Mouse (Mus musculus) heart, embryonic 14.5 days (tissue): ENCODE measurements around the gene Casp1. TPM values are rescaled to one million over a fixed set of nuclear protein-coding genes. Genes with fewer than 3 reads are reported as not detected.

ENCODE experiments used
- ATAC-seq: fragments of 200-750 bp; cut with Nextera tagmentation; 2 replicates; pipeline ENCODE4 v1.8.0; 2017; ENCODE audit warnings: low read depth, moderate TSS enrichment; ENCODE audit not compliant: insufficient number of reproducible peaks, insufficient read depth, low FRiP score
- H3K27ac ChIP-seq, 2 experiments: fragments of 200-500 bp in 1 of 2; fragments of 300-500 bp in 1 of 2; sonication (generic) in 1 of 2; replicated peaks in 1 of 2; 2 replicates each; pipeline ENCODE4 v1.5.1; 2012 to 2014; ENCODE audit warnings: low read depth in 2 of 2, low read length in 2 of 2, control low read depth in 1 of 2, mild to moderate bottlenecking in 1 of 2, mixed read lengths in 1 of 2; ENCODE audit not compliant: control insufficient read depth in 1 of 2, insufficient read depth in 1 of 2
- H3K27me3 ChIP-seq: fragments of 300-500 bp; sonication (generic); 2 replicates; pipeline ENCODE4 v1.6.1; 2014; ENCODE audit warnings: mild to moderate bottlenecking, low read length, control low read depth; ENCODE audit not compliant: control insufficient read depth, insufficient read depth
- H3K36me3 ChIP-seq: fragments of 300-500 bp; sonication (generic); 2 replicates; pipeline ENCODE4 v1.6.1; 2014; ENCODE audit warnings: mild to moderate bottlenecking, control low read depth, low read length, mixed read lengths; ENCODE audit not compliant: control insufficient read depth, insufficient read depth
- H3K4me1 ChIP-seq, 2 experiments: fragments of 200-500 bp in 1 of 2; fragments of 300-500 bp in 1 of 2; sonication (generic) in 1 of 2; 2 replicates each; pipeline ENCODE4 v1.6.1; 2012 to 2014; ENCODE audit warnings: low read length in 2 of 2, control low read depth in 1 of 2, mixed read lengths in 1 of 2; ENCODE audit not compliant: control insufficient read depth in 2 of 2, insufficient read depth in 2 of 2
- H3K4me2 ChIP-seq: fragments of 300-500 bp; sonication (generic); 2 replicates; pipeline ENCODE4 v1.6.1; 2014; ENCODE audit warnings: mild to moderate bottlenecking, low read length
- H3K4me3 ChIP-seq, 2 experiments: fragments of 200-500 bp in 1 of 2; fragments of 300-500 bp in 1 of 2; sonication (generic) in 1 of 2; 2 replicates each; pipeline ENCODE4 v1.5.1; 2012 to 2014; ENCODE audit warnings: low read length in 2 of 2, mild to moderate bottlenecking in 2 of 2, control low read depth in 1 of 2, low read depth in 1 of 2, moderate library complexity in 1 of 2; ENCODE audit not compliant: control insufficient read depth in 1 of 2, insufficient read depth in 1 of 2
- H3K9ac ChIP-seq: fragments of 300-500 bp; sonication (generic); 2 replicates; pipeline ENCODE4 v1.6.1; 2014; ENCODE audit warnings: mild to moderate bottlenecking, low read length
- H3K9me3 ChIP-seq: fragments of 300-500 bp; sonication (generic); 2 replicates; pipeline ENCODE4 v1.6.1; 2016; ENCODE audit warnings: low read length, control low read depth; ENCODE audit not compliant: control insufficient read depth
- WGBS: fragments of 180-500 bp; shearing (Covaris S2); extraction: QIAGEN DNeasy Blood & Tissue Kit; methylation state at CpG from one replicate; pipeline ENCODE4 v1.1.7; 2014; 5-methylcytosine and 5-hydroxymethylcytosine counted together
- polyA plus RNA-seq: library from polyadenylated mRNA; unstranded; fragments of >200 nt; fragmentation: Nextera tagmentation; extraction: Ambion mirVana; gene quantifications from 2 replicates; pipeline ENCODE4 v1.2.1, GENCODE M21; 2014

Casp1 gene
- polyA plus RNA-seq, 1 experiment from 2014 or later, result 0.61 TPM

- H3K36me3 ChIP-seq, result no peaks in the 10 kb centered on the region
- H3K9ac ChIP-seq, result no peak overlapping the region
- ATAC-seq, result no peak
- no peaks in the 10 kb centered on the region for H3K9me3 ChIP-seq
- H3K4me3 ChIP-seq, result no peak overlapping the region
- WGBS, result 63% methylated on average over 2 of the region's 2 CpGs
- H3K27ac ChIP-seq, result no peak overlapping the region
- H3K4me1 ChIP-seq, result no peaks in the 10 kb centered on the region
- H3K4me2 ChIP-seq, result no peak overlapping the region
- H3K27me3 ChIP-seq, result no peaks in the 10 kb centered on the region
These were observed 1.7 kb upstream of the Casp1 start for GRCm38 (mm10) chr9:5296354-5297237.

GRCm38 (mm10) chr9:5299132-5299381, 740 bp downstream of the Casp1 start:
- no peaks in the 10 kb centered on the region for H3K4me1 ChIP-seq
- no peaks in the 10 kb centered on the region for H3K36me3 ChIP-seq
- 85% methylated on average over 2 of the region's 2 CpGs for WGBS
- H3K27ac ChIP-seq, result no peak overlapping the region
- H3K27me3 ChIP-seq, result no peaks in the 10 kb centered on the region
- no peak overlapping the region for H3K9ac ChIP-seq
- no peak for ATAC-seq
- H3K9me3 ChIP-seq, result no peaks in the 10 kb centered on the region
- no peak overlapping the region for H3K4me2 ChIP-seq
- no peak overlapping the region for H3K4me3 ChIP-seq

GRCm38 (mm10) chr9:5308561-5308960, 10.2 kb downstream of the Casp1 start, which contains the start of gene Casp4:
Gene Casp4 (plus strand): TSS chr9:5308828.
- H3K9ac ChIP-seq, result no peak within 1 kb of the TSS
- no peak for ATAC-seq
- H3K9me3 ChIP-seq, result no peaks in the 10 kb centered on the region
- no peaks in the 10 kb centered on the region for H3K4me1 ChIP-seq
- no peak within 1 kb of the TSS for H3K27ac ChIP-seq
- H3K27me3 ChIP-seq, result no peaks in the 10 kb centered on the region
- WGBS, result 39% methylated on average over 5 of the region's 5 CpGs
- peak within 1 kb of the TSS; percentile 46 for H3K4me2 ChIP-seq
- H3K36me3 ChIP-seq, result no peaks in the 10 kb centered on the region
- H3K4me3 ChIP-seq, result peak within 1 kb of the TSS; percentile 15 to 24; a peak in 2 of 4 replicates

DNA sequence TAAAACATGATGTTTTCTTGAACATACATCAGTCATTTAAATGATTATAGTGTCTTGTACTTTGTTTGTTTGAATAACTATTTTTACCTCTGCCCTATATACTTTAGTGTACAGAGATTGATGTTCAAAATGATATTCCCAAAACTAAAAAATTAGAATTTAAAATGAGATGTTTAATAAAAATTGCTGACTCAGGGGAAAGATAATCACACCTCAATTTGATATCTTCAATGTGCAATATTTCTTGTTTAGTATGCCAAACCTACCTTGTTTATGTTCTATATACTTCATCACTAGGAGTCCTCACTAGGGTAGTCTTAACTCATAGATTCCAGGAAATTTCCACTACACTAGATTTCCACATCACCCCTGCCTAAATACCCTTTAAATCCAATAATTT, 11.8 kb downstream of the Casp1 start:
- Histone ChIP-seq H3K4me3 (no peak overlapping the region), H3K4me1 (no peaks in the 10 kb centered on the region), H3K27me3 (no peaks in the 10 kb centered on the region), H3K27ac (no peak overlapping the region), H3K36me3 (no peaks in the 10 kb centered on the region), H3K9ac (no peak overlapping the region), H3K9me3 (no peaks in the 10 kb centered on the region), H3K4me2 (no peak overlapping the region)
- ATAC-seq, result no peak

DNA sequence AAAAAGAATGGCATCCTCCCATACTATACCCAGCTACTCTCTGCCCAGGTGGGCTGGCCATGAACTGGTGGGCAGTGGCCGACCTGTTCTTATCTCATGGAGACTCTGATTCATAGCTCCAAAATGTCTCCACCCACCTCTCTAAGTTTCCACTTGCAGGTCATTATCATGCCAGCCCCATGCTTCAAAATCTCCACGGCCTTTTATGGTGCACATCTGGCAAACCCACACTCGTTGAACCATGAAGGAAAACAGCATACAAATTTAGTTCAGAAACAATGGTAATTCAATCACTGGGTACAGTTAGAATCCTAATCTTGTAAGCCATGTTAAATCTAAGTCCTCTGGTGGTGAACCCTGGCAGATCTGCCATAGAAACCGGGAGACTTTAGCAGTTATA, 13.1 kb downstream of the Casp1 start:
- Histone ChIP-seq H3K4me3 (no peak overlapping the region), H3K4me1 (no peaks in the 10 kb centered on the region), H3K4me2 (no peak overlapping the region), H3K27ac (no peak overlapping the region), H3K36me3 (no peaks in the 10 kb centered on the region), H3K9me3 (no peaks in the 10 kb centered on the region), H3K27me3 (no peaks in the 10 kb centered on the region), H3K9ac (no peak overlapping the region)
- 54% methylated on average over 4 of the region's 4 CpGs for WGBS
- no peak for ATAC-seq

- Histone ChIP-seq H3K27ac (no peak overlapping the region), H3K9me3 (no peaks in the 10 kb centered on the region), H3K4me1 (no peaks in the 10 kb centered on the region), H3K4me3 (no peak overlapping the region), H3K4me2 (no peak overlapping the region), H3K9ac (no peak overlapping the region), H3K36me3 (no peaks in the 10 kb centered on the region), H3K27me3 (no peaks in the 10 kb centered on the region)
- no peak for ATAC-seq
- WGBS, result 63% methylated on average over 3 of the region's 3 CpGs
These were observed 29.9 kb downstream of the Casp1 start for GRCm38 (mm10) chr9:5328204-5328603.

DNA sequence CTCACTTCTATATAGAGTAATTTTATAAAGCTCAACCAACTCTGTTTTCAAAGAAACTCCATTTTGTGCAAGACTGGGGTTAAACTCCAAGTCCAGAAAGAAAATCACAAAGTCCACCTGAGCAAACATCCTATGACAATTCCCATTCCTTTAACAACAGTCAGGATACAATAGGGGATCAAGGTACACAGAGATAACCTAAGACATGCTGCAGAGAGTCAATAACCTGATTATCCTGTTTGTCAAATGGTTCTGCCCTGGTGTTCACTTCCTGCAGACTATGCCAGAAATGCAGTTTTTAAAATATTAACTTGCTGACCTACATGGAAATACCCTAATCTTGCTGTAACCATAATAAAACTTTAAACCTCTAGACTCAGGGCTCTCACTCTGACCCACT, 34.1 kb downstream of the Casp1 start:
- no peak overlapping the region for H3K4me2 ChIP-seq
- no peak overlapping the region for H3K27ac ChIP-seq
- no peak overlapping the region for H3K4me3 ChIP-seq
- ATAC-seq, result no peak
- H3K4me1 ChIP-seq, result no peaks in the 10 kb centered on the region
- no peaks in the 10 kb centered on the region for H3K27me3 ChIP-seq
- H3K36me3 ChIP-seq, result no peaks in the 10 kb centered on the region
- H3K9ac ChIP-seq, result no peak overlapping the region
- H3K9me3 ChIP-seq, result no peaks in the 10 kb centered on the region

GRCm38 (mm10) chr9:5333422-5333821, 35.1 kb downstream of the Casp1 start:
- H3K27ac ChIP-seq, result no peak overlapping the region
- no peak overlapping the region for H3K4me2 ChIP-seq
- H3K9ac ChIP-seq, result no peak overlapping the region
- no peaks in the 10 kb centered on the region for H3K4me1 ChIP-seq
- no peaks in the 10 kb centered on the region for H3K36me3 ChIP-seq
- H3K9me3 ChIP-seq, result no peaks in the 10 kb centered on the region
- ATAC-seq, result no peak
- 79% methylated on average over 1 of the region's 1 CpGs for WGBS
- H3K4me3 ChIP-seq, result no peak overlapping the region
- H3K27me3 ChIP-seq, result no peaks in the 10 kb centered on the region
